Mouse (Mus musculus): Measurements from ENCODE around the gene Atrip. TPM values are rescaled to one million over a fixed set of nuclear protein-coding genes. Genes with fewer than 3 reads are reported as not detected.

Gene Atrip
- polyA plus RNA-seq, 1 experiment: 13.0 TPM

DNA sequence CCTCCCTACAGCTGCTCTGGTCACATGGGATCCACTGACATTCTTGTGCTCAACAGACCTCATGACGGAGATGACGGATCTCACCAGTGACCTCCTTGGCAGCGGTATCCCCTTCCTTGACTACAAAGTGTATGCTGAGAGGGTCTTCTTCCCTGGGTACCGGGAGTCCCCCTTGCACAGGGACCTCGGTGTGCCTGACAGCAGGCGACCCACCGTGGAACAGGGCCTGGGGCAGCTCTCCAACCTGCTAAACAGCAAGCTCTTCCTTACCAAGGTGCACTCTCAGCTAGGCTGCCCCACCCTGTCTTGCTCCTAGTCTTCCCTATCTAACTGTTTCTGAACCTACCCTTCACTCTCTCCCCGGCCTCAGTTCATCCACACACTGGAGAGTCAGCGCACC, 37.7 kb upstream of the Atrip start:
- TF ChIP-seq CTCF (IDR thresholded peaks at IDR 0.05; ENCODE audit: borderline replicate concordance, insufficient read depth, low read length) (no peak), POLR2A (IDR thresholded peaks at IDR 0.05; ENCODE audit: low read depth, low read length) (no peak)
- Histone ChIP-seq H3K4me3 (ENCODE audit: insufficient read depth, low read length) (no peak overlapping the region), H3K4me1 (ENCODE audit: control insufficient read depth, insufficient read depth, low read length) (no peaks in the 10 kb centered on the region), H3K27ac (ENCODE audit: insufficient read depth, low read length) (no peak overlapping the region)

DNA sequence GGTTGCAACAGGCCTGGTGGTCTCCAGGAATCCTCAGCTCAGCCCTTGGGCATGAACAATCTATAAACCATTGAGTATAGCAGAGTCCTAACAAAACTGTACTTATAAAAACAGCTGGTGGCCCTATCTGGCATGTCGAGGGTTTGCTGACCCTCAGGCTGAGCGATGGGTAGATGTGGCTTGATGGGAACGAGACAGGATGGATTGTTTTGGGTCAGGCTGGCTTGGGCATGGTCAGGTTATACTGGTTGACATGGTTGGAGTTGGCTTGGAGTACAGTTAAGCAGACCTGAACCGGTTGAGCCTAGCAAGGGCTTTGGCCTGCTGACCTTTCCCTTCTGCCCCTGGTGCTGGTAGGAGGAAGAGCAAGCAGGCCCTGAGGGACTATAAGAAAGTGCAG, 37.2 kb upstream of the Atrip start:
- H3K4me3 ChIP-seq (ENCODE audit: insufficient read depth, low read length): no peak overlapping the region
- H3K27ac ChIP-seq (ENCODE audit: insufficient read depth, low read length): no peak overlapping the region
- H3K4me1 ChIP-seq (ENCODE audit: control insufficient read depth, insufficient read depth, low read length): no peaks in the 10 kb centered on the region
- TF ChIP-seq POLR2A (IDR thresholded peaks at IDR 0.05; ENCODE audit: low read depth, low read length) (no peak), CTCF (IDR thresholded peaks at IDR 0.05; ENCODE audit: borderline replicate concordance, insufficient read depth, low read length) (no peak)

DNA sequence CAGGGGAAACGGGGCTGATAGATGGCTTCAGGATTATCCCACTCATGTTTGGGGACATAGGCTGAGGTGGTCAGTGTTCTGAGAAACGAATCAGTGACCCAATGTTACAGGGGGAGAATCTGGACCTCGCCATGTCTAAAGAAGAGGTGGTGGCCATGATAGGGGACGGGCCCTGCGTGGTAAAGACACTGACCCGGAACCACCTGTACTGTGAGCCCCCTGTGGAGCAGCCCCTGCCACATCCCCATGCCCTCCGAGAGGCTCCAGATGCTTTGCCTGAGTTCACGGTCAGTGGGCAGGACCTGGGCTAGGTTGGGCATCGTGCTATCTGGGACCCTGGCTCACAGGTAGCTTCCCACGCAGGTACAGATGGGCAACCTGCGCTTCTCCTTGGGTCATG, 36.3 kb upstream of the Atrip start:
- H3K4me3 ChIP-seq (ENCODE audit: insufficient read depth, low read length): no peak overlapping the region
- no peak overlapping the region for H3K27ac ChIP-seq (ENCODE audit: insufficient read depth, low read length)
- no peak for TF ChIP-seq CTCF (IDR thresholded peaks at IDR 0.05; ENCODE audit: borderline replicate concordance, insufficient read depth, low read length)
- no peak for TF ChIP-seq POLR2A (IDR thresholded peaks at IDR 0.05; ENCODE audit: low read depth, low read length)
- H3K4me1 ChIP-seq (ENCODE audit: control insufficient read depth, insufficient read depth, low read length): no peaks in the 10 kb centered on the region

DNA sequence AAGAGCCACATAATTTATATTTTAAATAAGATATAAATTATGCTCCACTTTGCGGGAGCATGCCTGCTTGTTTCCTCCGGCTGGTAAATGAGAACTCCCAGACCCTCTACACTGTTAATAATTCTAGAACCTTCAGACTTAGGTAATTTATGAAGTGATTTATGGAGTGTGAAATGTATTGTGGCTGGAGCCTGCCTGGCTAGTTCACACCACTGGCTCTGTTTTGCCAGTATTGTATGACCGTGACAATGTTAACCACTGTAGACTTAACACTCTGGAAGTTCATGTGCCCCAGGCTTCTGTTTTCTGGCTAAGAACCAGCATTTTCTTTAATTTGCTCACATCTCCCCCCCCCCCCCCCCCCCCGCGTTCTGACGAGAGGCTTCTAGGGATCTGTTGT, 33.4 kb upstream of the Atrip start:
- no peak for TF ChIP-seq CTCF (IDR thresholded peaks at IDR 0.05; ENCODE audit: borderline replicate concordance, insufficient read depth, low read length)
- no peak for TF ChIP-seq POLR2A (IDR thresholded peaks at IDR 0.05; ENCODE audit: low read depth, low read length)
- no peaks in the 10 kb centered on the region for H3K4me1 ChIP-seq (ENCODE audit: control insufficient read depth, insufficient read depth, low read length)
- no peak overlapping the region for H3K27ac ChIP-seq (ENCODE audit: insufficient read depth, low read length)
- H3K4me3 ChIP-seq (ENCODE audit: insufficient read depth, low read length): no peak overlapping the region

DNA sequence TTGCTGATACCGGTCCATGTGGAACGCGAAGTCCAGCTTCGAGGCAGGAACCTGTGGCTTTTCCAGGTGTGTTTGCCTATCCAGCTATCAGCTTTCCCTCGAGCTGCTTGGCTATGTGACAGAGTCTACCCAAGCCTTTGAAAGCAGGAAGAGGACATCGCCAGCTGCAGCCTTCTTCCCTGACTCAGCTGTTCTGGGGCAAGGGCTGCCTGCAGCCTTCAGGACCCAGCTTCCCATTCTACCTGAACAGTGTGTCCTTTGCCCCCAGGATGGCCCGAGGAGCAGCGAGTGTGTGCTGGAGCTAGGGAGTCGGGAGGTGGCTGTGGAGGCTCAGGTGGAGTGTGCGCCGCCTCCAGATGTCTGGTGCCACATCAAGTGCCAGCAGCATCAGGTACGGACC, 31.7 kb upstream of the Atrip start:
- H3K4me1 ChIP-seq (ENCODE audit: control insufficient read depth, insufficient read depth, low read length): no peaks in the 10 kb centered on the region
- no peak overlapping the region for H3K4me3 ChIP-seq (ENCODE audit: insufficient read depth, low read length)
- no peak for TF ChIP-seq POLR2A (IDR thresholded peaks at IDR 0.05; ENCODE audit: low read depth, low read length)
- no peak overlapping the region for H3K27ac ChIP-seq (ENCODE audit: insufficient read depth, low read length)

DNA sequence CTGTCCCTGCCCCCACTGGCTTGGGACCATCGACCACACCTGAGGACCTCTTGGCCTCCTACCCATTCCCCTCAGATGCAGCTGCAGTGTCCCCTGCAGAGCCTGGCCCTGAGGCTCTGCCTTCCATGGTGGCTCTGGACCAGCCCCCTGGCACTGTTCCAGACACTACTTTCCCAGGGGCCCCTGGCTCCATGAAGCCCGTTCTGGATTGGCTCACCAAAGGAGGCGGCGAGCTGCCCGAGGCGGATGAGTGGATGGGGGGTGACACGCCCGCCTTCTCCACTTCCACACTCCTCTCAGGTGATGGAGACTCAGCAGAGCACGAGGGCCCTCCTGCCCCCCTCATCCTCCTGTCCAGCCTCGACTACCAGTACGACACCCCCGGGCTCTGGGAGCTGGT, 31.1 kb upstream of the Atrip start:
- no peak overlapping the region for H3K4me3 ChIP-seq (ENCODE audit: insufficient read depth, low read length)
- no peaks in the 10 kb centered on the region for H3K4me1 ChIP-seq (ENCODE audit: control insufficient read depth, insufficient read depth, low read length)
- no peak overlapping the region for H3K27ac ChIP-seq (ENCODE audit: insufficient read depth, low read length)
- TF ChIP-seq CTCF (IDR thresholded peaks at IDR 0.05; ENCODE audit: borderline replicate concordance, insufficient read depth, low read length) (no peak), POLR2A (IDR thresholded peaks at IDR 0.05; ENCODE audit: low read depth, low read length) (no peak)

DNA sequence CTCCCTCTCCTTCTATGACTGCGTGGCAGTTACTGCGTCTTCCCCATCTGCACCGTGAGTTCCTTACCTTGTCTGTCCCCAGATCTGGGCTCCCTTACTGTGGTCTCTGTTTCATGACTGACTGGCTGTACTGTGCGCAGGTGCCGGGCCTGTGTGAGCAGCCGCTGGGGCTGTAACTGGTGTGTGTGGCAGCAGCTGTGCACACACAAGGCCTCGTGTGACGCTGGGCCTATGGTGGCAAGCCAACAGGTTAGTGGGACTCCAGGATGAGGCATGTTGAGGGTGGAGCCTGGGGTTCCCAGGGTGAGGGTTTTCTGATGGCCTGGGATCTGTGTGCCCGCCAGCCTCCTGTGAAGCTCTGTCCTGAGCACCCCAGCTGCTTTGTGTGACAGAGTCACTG, 30.2 kb upstream of the Atrip start:
- no peak overlapping the region for H3K4me3 ChIP-seq (ENCODE audit: insufficient read depth, low read length)
- TF ChIP-seq POLR2A (IDR thresholded peaks at IDR 0.05; ENCODE audit: low read depth, low read length): no peak
- TF ChIP-seq CTCF (IDR thresholded peaks at IDR 0.05; ENCODE audit: borderline replicate concordance, insufficient read depth, low read length): no peak
- H3K4me1 ChIP-seq (ENCODE audit: control insufficient read depth, insufficient read depth, low read length): no peaks in the 10 kb centered on the region
- H3K27ac ChIP-seq (ENCODE audit: insufficient read depth, low read length): no peak overlapping the region

DNA sequence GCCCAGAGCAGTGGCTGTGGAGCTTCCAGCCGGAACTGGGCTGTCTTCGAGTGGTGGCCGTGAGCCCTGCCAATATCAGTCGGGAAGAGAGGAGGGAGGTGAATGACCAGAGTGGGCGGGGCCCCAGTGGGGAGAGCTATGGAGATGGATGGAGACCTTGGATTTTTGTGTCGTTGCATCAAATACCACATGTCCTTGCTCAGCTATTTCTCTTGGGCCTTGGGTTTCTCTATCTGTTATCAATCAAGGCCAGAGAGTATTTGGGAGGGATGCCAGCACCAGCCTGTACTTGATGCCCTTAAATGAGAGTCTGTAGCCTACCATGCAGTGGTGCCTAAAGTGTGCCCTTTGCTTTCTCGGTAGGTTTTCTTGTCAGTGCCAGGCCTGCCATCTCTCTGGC, 29.3 kb upstream of the Atrip start:
- H3K4me1 ChIP-seq (ENCODE audit: control insufficient read depth, insufficient read depth, low read length): peaks cover 8% of the 10 kb centered on the region; the same call in 1 of the 2 replicates
- TF ChIP-seq CTCF (IDR thresholded peaks at IDR 0.05; ENCODE audit: borderline replicate concordance, insufficient read depth, low read length) (no peak), POLR2A (IDR thresholded peaks at IDR 0.05; ENCODE audit: low read depth, low read length) (no peak)
- H3K27ac ChIP-seq (ENCODE audit: insufficient read depth, low read length): no peak overlapping the region
- H3K4me3 ChIP-seq (ENCODE audit: insufficient read depth, low read length): no peak overlapping the region

DNA sequence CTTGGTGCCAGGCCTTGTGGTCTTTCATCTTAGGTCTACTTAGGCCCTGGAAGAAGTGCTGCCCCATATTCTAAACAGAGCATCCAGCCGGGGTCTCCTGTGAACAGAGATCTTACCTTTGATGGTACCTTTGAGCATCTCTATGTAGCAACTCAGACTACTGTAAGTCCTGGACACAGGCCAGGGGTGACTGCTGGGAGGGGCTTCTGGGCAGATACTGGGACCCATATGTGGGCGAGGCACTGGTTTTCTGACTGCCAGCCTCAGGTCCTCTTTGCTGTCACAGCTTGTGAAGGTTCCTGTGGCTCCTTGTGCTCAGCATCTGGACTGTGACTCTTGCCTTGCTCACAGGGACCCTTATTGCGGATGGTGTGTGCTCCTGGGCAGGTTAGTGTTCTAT, 28.6 kb upstream of the Atrip start:
- Histone ChIP-seq H3K4me3 (ENCODE audit: insufficient read depth, low read length) (no peak overlapping the region), H3K27ac (ENCODE audit: insufficient read depth, low read length) (no peak overlapping the region), H3K4me1 (ENCODE audit: control insufficient read depth, insufficient read depth, low read length) (peaks cover 13% of the 10 kb centered on the region; the same call in 1 of the 2 replicates)
- TF ChIP-seq CTCF (IDR thresholded peaks at IDR 0.05; ENCODE audit: borderline replicate concordance, insufficient read depth, low read length) (no peak), POLR2A (IDR thresholded peaks at IDR 0.05; ENCODE audit: low read depth, low read length) (no peak)

DNA sequence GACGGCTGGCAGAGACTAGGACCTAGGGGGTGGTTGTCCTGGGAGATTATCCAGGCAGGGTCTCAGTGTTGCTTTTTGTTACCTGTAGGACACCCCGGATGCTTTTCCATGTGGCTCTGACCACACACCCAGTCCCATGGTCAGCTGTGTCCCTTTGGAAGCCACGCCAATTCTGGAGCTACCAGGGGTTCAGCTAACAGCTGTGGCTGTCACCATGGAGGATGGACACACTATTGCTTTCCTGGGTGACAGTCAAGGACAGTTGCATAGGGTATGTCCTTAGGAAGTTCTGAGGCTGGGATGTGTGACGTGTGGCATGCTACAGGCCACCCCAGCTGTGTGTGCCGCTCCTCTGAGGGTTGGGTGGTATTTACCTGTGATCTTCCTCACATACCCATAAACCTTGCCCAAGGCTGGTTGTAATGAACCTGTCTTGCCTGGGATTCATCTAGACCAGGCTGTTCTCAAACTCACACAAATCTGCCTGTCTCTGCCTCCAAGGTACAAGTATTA, 28.1 kb upstream of the Atrip start:
- Histone ChIP-seq H3K4me3 (ENCODE audit: insufficient read depth, low read length) (no peak overlapping the region), H3K4me1 (ENCODE audit: control insufficient read depth, insufficient read depth, low read length) (peaks cover 18% of the 10 kb centered on the region), H3K27ac (ENCODE audit: insufficient read depth, low read length) (no peak overlapping the region)
- TF ChIP-seq POLR2A (IDR thresholded peaks at IDR 0.05; ENCODE audit: low read depth, low read length): no peak
- no peak for TF ChIP-seq CTCF (IDR thresholded peaks at IDR 0.05; ENCODE audit: borderline replicate concordance, insufficient read depth, low read length)

Measured in embryonic fibroblast, embryonic 13.5 days (primary cell).